Mouse (Mus musculus): ENCODE results near the gene Sgsh. TPM values are rescaled to one million over a fixed set of nuclear protein-coding genes. Genes with fewer than 3 reads are reported as not detected.
A peak's percentile ranks its signal among the peaks of the same experiment; 100 is the strongest.

Gene Sgsh
- total RNA-seq, 2 experiments from 2014 or later, result 4.8 to 5.6 TPM

DNA sequence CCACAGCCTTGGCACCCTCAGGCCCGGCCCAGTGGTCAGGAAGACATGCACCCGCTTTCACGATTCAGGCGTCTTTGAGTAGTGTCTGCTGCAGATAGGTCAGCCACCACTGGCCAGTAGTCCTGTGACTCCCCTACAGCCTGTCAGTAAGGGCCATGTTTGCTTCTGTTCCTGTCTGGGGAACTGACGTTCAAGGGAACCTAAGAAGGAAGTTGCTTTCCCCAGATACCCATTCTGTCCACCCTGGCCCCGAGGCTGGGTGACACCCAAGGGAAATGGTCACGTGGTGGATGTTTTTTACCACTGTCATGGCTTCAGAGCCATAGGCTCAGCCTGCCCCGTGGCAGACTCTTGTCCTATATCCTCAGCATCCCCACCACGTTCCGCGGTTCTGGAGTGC lies 22.0 kb upstream of the Sgsh start:
- no peak for DNase-seq

DNA sequence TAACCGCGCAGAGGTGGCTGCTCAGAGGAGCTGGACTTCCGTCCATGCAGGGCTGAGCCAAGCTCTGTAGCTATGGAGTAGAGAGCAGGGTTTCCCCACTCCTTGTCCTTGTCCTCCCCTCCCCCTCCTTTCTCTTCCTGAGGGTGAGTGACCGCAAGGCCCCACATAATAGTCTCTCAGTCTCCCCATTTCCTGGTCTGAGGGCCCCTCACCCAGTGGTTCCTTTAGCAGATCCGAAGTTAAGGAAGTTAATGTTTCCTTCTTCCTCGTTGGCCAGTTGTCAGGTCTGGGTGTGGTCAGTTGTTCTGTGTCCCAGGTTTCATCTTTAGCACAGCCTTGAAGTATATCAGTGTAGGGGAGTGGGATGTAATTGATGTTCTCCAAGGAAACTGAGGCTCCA lies 20.1 kb upstream of the Sgsh start:
- no peak for DNase-seq

DNA sequence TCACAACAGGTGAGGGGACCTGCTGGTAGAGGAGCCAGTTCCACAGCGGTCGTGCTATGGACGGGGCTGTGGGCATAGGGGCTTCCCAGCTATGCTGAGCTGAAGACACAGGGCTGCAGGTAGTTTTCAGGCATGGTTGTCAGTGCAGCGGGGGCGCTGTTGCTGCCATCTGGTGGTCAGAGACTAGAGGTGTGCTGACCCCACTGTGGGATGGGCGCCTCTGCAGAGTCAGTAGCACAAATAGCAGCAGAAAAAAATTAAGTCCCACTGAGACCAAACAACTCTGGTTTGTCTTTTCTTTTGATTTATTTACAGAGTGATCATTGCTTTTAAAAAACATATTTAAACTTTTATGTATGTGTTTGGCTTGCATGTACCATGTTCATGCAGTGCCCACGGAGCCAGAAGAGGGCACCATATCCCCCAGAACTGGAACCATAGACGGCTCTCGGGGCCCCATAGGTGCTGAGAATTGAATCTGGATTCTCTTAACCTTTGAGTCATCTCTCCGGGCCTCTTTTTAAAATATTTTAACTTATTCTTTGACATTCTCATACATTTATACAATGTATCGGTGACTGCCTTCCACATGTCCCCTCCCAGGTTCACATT lies 8.3 kb upstream of the Sgsh start:
- DNase-seq, result peak; percentile 71 to 80

DNA sequence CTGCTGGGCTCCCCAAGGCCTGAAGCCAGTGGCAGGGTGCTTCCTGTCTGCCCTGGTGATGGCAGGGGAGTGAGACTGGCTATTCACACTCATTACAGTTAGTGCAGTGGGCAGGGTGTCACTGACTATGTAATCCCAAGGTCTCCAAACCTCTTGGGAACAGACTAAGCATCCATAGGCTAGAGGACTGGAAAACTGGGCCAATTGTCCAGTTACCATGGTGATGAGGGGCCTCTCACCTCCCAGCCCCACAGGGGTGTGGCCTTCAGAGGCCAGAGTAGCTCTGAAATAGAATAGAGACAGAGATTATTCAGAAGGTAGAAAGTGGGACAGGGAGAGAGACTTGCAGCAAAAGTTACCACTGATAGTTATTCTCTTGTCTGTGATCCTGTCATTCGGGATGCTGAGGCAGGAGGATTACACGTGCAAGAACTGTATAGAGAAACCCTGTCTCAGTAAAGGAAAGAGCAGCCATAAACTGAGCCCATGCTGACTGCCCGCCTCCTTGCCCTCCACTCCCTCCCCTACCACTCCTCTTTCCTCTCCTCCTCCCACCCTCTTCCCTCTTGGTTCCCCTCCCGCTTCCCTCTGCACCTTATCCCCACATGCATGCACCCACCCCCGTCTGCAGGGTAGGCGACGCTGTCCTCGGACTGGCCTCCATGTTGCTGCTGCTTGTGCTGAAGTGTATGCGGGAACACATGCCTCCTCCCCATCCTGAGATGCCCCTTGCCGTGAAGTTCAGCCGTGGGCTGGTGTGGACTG lies 7.6 kb upstream of the Sgsh start:
- DNase-seq, result no peak

DNA sequence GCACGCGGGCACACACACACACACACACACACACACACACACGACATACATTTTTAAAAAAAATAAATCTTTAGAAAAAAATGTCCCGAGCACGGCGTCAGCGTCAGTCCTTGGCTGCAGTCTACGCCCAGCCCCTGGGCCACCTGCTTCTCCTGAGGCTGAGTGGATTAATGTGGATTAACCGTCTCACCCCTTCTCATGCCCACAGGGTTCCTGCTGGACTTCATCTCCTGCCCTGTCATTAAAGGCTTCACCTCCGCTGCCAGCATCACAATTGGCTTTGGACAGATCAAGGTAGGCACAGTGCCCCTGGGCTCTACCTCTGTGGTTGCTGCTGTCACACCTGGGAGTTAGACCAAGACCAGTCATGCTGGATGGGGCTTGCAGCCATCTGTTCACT lies 3.8 kb upstream of the Sgsh start:
- no peak for DNase-seq

DNA sequence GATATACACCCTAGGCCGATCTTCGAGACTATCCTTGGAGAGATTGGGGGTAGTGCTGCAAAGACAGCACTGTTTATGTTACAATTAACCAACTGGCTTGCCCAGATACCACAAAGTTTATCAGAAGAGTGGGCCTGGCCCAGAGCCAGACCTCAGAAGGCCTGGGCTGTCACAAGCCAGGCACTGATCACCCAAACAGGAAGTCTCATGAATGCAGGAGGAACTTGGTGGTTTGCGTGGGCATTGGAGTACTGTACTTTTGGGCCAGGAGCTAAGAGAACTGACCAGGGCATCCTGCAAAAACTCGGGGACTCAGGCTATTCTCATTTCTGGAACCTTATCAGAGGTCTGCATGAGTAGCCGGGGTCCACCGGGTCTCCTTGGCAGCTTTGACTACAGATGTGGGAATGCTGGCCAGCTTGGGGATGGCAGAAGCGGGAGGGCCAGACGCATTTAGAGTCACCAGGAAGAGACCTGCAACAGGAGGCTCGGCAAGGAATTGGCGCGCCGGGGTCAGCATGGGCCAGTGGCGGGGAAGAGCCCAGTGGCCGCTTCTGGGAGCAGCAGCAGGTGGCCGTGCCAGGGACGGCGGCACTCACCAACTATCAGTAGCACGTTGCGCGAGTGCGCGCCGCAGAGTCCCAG lies 416 bp downstream of the Sgsh start:
- DNase-seq, result peak; percentile 64 to 77

DNA sequence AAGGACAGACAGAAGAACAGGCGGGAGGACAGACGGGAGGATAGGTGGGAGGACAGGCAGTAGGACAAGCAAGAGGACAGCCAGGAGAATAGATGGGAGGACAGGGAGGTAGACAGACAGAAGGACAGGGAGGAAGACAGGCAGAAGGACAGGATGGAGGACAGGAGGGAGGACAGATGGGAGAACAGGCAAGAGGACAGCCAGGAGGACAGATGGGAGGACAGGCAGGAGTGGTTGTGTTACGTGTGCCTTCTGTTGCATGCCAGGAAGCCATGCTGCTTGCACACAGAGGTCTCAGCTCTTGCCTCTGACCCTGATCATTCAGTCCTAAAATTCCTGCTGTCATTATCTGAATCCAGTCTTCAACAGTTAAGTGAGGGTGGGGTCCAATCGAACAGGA lies 1.4 kb downstream of the Sgsh start:
- DNase-seq, result no peak

DNA sequence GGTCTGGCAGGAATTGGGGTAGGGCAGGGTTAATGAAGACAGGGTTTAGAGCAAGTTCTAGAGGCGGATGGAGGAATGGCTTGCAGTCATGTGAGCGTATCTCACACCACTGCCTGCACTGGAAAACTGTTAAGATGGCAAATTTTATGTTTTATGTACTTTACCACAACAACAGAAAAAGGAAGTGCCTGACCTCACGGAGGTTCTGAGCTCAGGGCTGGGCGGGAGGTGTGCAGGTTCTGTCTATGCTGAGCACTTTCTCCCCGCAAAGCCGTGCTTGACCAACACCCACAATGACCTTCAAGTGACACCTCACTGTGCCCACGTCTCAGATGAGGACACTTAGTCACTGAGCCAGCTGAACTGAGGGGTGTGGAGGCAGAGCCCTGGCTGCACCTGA lies 3.2 kb downstream of the Sgsh start:
- peak in 1 of 2 experiments; percentile 36 for DNase-seq

DNA sequence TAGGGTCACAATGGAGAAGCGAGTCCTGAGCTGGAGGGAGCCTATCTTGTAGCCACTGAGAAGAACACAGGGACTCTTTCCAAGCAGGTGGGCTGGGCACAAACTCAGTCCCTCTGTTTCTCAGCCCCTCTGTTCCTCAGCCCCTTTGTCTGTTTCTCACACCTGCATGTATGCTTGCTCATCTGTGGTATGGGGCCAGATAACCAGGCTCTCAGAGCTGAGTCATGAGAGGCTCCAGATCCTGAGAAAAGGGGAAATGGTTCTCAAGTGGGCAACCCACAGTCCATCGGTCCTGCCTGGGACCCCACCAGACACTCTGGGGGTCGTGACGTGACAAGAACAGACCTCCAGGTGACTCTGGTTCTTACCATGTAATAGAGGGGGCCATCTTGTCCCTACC lies 8.2 kb downstream of the Sgsh start:
- no peak for DNase-seq

DNA sequence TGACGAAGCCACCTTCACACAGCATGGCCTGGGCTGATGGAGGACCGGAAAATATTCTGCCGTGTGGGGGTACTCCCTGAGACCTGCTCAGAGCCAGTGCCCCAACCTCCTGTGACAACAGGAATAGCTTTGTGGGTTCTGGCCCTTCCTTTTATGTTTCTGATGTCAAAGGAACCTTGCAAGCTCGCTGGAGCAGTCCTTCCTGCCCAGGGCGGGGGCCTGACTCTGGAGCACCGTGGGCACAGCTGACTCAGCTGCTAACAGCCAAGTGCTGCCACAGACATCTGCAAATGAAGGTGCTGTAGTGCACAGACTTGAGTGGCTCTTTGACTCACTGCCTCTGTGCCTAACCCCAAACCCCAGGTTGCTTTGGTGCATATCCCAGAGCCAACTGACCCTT lies 10.5 kb downstream of the Sgsh start:
- DNase-seq, result no peak

DNA sequence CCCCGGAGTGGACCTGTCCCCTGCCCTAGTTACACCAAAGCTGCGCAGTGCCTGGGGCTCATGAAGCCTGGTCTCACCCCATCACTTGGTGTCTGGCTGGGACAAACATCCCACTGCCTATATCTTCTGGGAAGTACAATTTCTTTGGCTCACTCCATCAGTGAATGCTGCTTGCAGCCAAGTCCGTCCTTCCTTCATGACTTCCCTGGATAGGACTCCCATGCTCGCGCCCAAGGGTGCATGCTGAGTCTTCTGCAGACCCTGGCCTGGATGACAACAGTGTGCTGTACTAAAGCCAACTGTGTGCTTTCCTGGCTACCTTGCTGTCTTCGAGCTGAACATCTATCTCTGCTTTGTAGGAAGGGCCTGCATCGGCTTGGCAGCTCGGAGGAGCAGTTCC lies 11.2 kb downstream of the Sgsh start:
- DNase-seq, result peak; percentile 28 to 35

DNA sequence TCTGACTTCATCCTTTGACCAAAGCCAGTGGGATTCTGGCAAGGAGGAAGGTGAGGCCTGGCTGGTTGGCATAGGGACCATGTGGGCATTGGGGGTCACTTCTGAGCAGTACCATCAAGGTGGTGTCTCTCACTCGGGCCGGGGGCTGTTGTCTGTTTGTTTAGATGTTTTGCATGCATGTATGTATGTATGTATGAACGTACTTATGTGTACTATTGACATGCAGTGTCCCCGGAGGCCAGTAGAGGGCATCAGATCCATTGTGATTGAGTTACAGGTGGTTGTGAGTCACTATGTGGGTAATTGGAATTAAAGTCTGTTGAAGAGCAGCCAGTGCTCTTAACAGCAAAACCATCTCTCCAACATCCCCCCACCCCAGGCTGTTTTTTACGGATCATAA lies 15.7 kb downstream of the Sgsh start:
- peak; percentile 58 to 88 for DNase-seq

DNA sequence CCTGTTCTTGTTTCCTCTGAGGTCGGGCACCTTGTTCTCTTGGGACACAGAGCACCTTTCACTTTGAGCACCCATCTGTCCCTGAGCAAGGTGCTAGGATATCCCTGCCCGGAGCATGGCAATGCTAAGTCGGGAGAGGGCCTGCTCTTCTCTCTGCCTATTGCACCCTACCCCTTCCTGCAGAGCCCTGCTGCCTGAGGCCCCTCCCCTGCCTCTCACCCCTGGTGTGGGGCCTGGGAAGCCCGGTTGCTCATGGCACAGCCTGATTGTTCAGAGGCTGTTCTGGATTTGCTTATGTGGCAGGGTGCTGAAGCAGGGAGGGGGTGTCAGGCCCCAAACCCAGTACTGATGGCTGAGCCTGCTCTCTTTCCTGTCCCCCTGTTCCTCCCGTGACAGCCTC lies 16.2 kb downstream of the Sgsh start:
- DNase-seq, result no peak

DNA sequence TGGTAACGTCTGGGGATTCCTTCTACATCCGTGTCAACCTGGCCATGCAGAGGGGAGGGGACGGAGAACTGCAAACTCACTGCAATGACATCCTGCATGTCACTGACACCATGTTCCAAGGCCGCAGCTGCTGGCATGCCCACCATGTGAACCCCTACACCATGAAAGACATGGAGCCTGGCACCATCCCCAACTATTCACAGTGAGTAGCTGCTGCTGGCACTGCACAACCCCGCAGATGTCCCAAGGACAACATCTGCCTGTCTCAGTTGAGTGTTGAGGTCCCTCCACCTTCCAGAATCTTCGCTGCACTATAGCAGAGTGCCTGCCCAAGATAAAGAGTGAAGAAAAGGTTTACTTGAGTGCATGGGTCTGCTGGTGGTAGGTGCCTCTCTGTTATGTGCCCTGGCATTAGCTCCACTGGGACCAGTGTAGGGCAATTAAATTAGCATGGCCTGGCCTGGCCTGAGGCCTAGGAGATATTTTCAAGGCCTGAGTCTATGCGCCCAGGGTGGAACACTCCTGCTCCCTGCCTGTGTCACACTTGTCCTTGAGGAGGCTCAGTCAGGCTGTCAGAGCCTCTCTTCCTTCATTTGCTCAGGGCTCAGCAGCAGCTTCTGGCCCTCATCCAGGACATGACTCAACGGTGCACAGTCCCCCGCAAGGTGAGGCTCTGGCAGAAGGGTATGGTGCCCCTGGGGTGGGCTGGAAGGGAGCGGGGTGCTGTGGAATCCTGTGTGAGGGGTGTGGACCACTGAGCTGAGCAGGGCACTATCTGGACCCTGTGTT lies 16.9 kb downstream of the Sgsh start:
- DNase-seq, result no peak

DNA sequence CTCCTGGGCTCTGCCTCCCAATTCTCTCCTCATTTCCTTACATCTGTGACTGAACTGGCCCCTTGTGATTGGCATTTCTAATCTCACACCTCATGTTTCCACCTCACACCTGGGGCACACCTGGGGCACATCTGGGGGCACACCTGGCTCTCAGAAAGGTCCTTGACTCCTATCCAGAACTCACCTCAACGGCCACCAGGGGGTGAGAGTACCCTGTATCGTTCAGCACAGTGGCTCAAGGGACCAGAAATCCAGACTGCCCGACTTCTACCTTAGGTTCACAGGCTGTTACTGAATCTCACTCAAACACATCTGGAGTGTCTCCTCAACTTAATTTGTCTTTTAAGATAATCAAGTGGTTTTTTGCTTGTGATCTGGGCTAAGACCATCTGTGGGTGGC lies 23.4 kb downstream of the Sgsh start:
- DNase-seq, result no peak

DNA sequence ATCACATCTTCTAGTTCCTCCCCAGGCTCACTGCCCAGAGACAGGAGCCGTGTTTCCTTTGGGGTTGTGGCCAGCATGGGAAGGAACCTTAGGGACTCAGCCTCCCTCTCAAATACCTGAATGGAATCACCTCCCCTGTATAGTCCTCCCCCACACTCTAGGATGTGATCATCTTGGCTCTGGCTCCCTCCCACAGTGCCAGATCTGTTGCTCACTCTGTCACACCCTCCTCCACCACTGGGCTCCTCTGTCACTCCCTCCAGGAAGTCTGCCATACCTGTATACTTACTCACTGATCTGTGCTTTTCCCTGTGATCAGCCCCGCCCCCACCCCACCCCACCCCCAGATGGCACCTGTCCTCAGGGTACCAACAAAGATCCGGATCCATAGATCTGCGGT lies 24.7 kb downstream of the Sgsh start:
- DNase-seq, result no peak

DNA sequence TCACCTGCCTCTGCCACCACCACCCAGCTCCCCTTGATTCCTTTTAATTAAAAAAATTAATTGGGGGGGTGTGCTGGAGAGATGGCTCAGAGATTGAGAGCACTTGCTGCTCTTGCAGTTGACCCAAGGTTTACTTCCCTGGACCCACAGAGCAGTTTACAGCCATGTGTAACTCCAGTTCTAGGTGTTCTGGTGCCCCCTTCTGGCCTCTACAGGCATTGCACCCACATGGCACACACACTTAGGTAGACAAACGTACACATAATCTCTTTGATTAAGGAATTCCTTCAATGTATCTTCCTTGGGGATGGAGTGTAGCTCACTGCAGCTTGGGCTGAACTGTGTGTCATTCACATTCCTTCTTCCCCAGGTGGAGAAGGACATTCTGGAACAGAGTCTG lies 30.3 kb downstream of the Sgsh start:
- DNase-seq, result no peak

DNA sequence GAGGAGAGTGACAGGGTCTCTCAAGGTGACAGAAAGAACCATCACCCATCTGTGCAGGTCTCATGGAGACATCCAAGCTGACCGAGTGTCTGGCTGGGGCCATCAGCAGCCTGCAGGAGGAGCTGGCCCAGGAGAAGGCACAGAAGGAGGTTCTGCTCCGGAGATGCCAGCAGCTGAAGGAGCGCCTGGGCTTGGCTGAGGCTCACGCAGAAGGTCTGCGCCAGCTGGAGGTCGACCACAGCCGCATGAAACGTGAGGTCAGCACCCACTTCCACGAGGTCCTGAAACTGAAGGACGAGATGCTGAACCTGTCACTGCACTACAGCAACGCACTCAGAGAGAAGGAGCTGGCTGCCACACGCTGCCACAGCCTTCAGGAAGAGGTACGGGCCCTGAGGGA lies 32.8 kb downstream of the Sgsh start:
- no peak for DNase-seq

DNA sequence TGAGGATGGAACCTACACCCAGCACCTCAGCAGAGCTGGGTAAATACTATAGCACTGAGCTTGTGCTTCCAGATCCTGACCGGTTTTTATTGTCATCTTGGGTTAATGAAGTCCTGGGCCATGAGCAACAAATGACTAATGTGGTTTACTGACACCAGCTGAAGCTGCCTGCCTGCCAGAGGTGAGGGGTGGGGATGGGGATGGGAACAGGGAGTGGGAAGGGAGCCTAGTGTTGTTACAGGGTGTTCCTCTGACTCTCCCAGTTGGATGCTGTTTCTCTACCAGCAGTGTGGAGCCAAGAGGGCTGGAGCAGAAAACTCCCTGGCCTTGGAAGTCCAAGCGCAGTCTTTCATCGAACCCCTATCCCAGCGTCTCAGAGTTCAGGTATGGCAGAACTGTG lies 38.6 kb downstream of the Sgsh start:
- peak; percentile 18 to 58 for DNase-seq

DNA sequence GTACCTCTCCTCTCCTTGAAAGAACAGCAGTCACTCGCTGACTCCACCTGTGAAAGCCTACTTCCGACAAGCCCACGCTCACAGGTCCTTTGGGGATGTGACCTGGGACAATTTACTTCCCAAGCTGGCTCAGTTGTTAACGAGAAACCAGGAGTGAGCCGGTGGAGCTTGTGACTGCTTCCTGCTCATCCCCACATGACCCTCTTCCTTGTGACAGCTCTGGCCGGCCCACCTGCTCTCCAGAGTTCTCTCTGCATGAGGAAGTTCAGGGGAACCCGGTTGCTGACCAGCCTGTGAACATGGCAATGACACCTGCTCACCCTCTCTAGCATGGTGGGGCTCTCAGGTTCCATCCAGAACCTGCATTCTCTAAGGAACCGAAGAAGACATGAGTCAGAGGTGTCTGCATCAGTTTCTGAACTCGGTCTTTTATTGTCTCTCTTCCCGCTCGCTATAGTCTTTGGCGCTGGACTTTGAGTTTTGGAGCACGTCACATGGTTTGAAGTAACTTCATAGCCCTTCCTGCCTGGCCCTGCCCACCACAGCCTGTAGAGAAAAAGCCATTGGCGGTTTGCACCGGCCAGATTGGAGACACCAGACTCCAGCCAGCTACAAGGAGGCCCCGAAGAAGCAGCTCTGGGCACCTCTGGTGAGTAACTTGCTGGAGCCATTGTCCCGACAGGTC lies 40.9 kb downstream of the Sgsh start:
- DNase-seq, result no peak

DNA sequence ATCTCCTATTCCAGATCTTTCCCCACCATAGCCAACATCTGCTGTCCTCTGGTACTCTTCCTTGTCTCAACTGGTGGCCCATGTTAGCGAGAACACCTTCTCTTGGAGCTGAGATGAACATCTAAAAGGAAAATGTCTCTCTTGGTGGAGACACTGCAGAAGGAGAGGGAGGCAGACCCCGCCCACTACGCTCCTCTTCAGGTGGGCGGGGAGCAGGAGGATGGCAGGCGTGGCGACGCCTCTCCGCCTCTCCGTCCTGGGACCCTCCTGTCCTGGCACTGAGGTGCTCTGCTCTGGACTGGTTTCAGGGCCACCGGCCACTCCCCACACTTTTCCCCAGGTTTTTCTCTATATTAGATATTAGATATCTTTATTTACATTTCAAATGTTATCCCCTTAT lies 44.7 kb downstream of the Sgsh start:
- no peak for DNase-seq

DNA sequence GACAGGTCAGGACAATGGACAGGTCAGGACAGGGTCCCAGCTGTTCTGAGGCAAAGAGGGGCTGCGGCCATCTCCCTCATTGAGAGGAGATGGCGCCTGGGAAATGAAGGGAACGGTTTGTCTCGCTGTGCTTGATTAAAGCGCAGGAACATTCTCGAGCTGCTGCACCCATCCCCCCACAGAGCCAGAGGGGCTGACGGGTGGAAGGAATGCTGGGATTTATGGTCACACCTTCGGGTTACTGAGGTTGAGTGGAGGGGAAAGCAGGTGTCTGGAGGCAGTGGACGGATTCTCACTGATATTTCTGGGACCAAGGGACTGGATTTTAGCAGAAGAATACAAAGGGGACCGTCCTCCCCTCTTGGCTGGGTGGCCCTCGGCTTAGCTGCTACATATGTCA lies 47.4 kb downstream of the Sgsh start:
- DNase-seq, result no peak

DNA sequence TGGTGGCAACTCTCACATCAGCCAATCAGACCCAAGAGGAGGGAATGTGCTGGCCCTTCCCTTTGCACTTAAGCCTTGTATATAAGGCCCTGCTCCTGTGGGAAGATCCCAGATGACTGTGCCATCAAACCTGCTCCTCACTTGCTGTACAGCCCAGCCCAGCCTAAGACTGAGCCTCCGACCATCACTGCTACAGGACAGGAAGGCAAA lies 47.8 kb downstream of the Sgsh start, which contains the start of gene Card14:
TSS of gene Card14 (plus strand) at position 111 of the 210 bp plus-strand sequence.
- DNase-seq, result no peak
